Mouse (Mus musculus) MEL (cell line): ENCODE results near the gene Cdk5r2.

Experiments
- CTCF ChIP-seq, 3 experiments: IDR thresholded peaks in 2 of 3; conservative IDR thresholded peaks in 1 of 3; 2 replicates each; pipeline ENCODE4 v1.5.1; 2011 to 2012; ENCODE audit warnings: low read length in 3 of 3, low read depth in 2 of 3, mild to moderate bottlenecking in 2 of 3, improper control_type of control experiment in 1 of 3, inconsistent platforms in 1 of 3, mixed read lengths in 1 of 3, moderate library complexity in 1 of 3; ENCODE audit not compliant: control insufficient read depth in 1 of 3, insufficient read depth in 1 of 3, poor library complexity in 1 of 3, severe bottlenecking in 1 of 3
- GABPA ChIP-seq: IDR thresholded peaks from 2 replicates; pipeline ENCODE4 v1.6.1; 2012; ENCODE audit warnings: low read depth, mild to moderate bottlenecking, inconsistent platforms, low read length, improper control_type of control experiment, moderate library complexity
- MAX ChIP-seq: IDR thresholded peaks from 2 replicates; pipeline ENCODE4 v1.6.1; 2011; ENCODE audit warnings: low read length, improper control_type of control experiment
- POLR2A ChIP-seq, 2 experiments: IDR thresholded peaks; 2 replicates each; pipeline ENCODE4 v1.6.1; 2011 to 2012; ENCODE audit warnings: low read length in 2 of 2, mild to moderate bottlenecking in 2 of 2, control low read depth in 1 of 2, improper control_type of control experiment in 1 of 2, low read depth in 1 of 2, moderate library complexity in 1 of 2; ENCODE audit not compliant: control insufficient read depth in 1 of 2, insufficient read depth in 1 of 2, poor library complexity in 1 of 2

- TF ChIP-seq POLR2A (IDR thresholded peaks at IDR 0.05; ENCODE audit: control insufficient read depth in 1 of 2, insufficient read depth in 1 of 2, low read depth in 1 of 2, low read length in 2 of 2, poor library complexity in 1 of 2) (no peak), CTCF (IDR thresholded peaks at IDR 0.05 in 2 of 3, conservative IDR thresholded peaks at IDR 0.05 in 1 of 3; ENCODE audit: control insufficient read depth in 1 of 3, insufficient read depth in 1 of 3, low read depth in 2 of 3, low read length in 3 of 3, poor library complexity in 1 of 3, severe bottlenecking in 1 of 3) (no peak), MAX (no peak), GABPA (no peak)
Measured at GRCm38 (mm10) chr1:74807551-74808071, 47.1 kb upstream of the Cdk5r2 start.
